Mouse (Mus musculus): ENCODE data around the gene Nat10. TPM values are rescaled to one million over a fixed set of nuclear protein-coding genes. Genes with fewer than 3 reads are reported as not detected.

Gene Nat10
- polyA plus RNA-seq, 1 experiment, result 45.3 TPM

DNA sequence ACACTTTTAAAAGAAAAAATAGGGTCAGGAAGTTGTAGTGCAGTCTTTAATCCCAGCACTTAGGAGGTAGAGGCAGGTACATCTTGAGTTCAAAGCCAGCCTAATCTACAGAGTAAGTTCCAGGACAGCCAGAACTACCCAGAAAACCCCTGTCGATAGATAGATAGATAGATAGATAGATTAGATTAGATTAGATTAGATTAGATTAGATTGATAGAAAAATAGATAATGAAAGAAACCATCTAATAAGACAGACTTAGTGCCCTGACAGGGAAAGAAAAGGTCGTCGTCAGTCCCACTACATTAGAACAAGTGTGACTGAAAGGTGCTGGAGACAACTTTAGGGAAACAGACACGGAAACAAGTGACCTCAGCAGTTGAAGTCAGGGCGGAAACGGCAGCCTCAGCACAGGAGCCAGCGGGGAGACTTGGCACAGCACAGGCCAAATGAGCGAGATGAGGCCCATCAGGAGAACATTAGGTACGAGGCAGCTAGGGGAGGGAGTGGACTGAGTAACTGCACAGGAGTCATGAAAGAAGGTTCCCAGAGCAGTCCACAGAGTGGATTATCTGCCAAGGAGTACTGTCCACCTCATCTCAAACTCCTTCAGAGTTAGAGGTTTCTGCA lies 5.5 kb downstream of the Nat10 start:
- no peak for TF ChIP-seq GATA1 (IDR thresholded peaks at IDR 0.05; ENCODE audit: low read length)

DNA sequence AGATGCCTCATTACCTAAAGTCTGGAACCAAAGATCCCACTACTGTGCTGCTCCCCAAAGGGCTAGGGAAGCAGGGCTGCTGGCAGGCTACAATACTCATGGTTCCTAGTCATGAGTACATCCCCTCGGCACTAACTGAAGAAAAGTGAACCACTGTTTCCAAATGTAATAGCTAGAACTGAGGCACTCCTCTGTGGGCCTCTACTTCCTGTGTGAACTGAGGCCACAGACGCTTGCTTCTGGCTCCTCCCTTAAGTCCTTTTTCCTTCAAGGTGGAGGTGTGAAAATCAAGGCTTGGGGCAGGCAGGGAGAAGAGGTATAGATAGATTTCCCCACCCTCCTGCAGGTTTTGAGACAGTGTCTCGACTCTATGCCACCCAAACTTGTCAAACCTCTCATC lies 6.5 kb downstream of the Nat10 start:
- TF ChIP-seq GATA1 (IDR thresholded peaks at IDR 0.05; ENCODE audit: low read length), result no peak

DNA sequence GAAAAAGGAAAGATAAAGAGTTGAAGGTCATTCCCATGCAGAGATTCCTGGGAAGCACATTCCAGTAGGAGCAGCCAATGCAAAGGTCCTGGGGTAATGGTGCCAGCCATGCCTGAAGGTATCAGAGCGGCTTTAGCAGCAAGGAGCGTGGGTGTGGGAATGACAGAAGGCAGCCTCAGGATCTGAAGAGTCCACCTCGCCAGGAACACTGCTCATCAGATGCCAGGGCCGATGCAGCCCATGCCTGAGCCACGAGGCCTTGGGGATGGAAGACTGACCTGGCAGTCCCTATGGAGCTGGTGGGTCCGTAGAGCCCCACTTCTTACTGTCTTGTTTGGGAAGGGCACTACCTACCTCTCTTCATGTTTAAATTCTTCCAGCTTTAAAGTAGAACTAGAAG lies 9.3 kb downstream of the Nat10 start:
- no peak for TF ChIP-seq GATA1 (IDR thresholded peaks at IDR 0.05; ENCODE audit: low read length)

DNA sequence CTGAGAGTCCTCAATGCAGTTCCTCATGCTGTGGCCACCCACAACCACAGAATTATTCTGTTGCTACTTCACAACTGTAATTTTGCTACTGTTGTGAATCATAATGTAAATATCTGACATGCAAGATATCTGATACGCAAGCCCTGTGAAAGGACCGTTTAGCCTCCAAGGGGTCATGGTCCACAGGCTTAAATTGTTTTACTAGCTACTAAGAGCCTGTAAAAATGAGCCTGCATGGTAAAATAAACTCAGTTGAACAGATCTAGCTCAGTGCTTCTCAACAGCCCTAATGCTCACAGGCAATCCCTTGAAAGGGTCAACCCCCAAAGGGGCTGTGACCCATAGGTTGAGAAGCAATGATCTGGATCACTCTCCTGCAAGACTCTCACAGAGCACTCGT lies 12.0 kb downstream of the Nat10 start:
- no peak for TF ChIP-seq GATA1 (IDR thresholded peaks at IDR 0.05; ENCODE audit: low read length)

DNA sequence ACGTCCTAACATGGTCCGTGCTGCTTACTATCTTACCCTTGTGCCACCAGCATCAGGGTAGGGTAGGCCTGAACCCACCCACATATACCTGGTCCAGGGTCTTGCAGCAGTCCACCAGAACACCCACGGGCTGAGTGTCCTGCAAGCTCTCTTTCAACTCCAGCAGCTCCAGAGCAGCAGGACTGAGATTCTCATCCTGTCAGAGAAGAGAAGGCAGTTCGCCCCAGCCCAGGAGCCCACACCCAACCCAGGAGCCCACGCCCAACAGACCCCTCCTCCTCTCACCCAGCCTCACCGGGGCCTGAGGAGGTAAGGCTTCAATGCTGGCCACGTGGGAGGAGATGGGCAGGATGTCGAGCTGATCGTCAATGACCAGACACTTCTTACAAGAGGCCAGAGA lies 13.2 kb downstream of the Nat10 start:
- TF ChIP-seq GATA1 (IDR thresholded peaks at IDR 0.05; ENCODE audit: low read length), result no peak

DNA sequence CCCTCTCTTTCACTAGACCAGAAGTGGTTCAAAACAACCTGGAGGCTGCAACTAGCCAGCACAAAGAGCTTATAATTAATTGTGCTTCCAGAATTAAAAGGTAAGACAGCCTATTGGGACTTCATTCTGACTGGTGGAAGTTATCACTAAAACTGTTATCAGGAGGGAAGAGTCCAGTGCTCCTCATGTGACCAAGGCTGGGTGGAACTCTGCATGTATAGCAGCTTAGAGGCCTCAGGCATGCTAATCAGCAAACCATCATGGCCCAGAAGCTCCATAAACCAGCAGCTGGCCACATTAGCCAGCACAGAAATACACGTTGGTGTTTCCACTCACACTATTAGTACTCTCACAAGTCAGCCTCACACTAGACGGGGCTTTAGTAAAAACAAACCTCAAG lies 14.3 kb downstream of the Nat10 start:
- no peak for TF ChIP-seq GATA1 (IDR thresholded peaks at IDR 0.05; ENCODE audit: low read length)

DNA sequence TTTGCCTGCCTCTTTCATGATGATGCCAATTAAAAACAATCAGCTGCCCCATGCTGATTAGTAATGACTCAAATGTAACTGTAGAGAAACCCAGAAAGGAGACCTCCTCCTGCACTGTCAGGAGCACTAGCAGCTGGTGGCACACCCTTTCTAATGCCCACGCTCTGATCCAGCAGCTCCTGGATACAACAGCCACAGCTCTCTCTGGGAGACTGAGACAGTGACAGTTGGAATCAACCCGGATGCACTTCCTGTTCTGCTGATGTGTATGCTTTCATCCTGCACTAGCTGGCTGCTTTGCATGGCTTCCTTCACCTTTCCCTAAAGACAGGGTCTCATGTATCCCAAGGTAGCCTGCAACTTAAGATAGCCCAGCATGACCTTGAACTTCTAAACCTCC lies 15.0 kb downstream of the Nat10 start:
- TF ChIP-seq GATA1 (IDR thresholded peaks at IDR 0.05; ENCODE audit: low read length), result no peak

DNA sequence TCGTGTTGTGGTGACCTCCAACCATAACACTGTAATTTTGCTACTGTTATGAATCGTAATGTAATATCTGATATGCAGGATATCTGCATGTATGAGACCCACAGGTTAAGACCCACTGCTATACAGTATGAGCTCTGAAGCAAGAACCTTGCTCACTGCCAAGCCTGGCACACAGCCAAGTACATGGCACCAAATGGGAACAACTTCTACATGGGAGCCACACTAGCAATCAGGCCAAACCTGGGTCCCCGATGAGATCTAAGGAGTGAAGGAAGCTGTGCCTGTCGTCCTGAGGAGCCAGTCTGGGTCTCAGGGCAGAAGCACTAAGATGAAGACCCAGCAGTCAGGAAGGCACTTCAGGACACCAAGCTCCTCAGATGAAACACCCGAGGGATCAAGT lies 15.6 kb downstream of the Nat10 start:
- no peak for TF ChIP-seq GATA1 (IDR thresholded peaks at IDR 0.05; ENCODE audit: low read length)

DNA sequence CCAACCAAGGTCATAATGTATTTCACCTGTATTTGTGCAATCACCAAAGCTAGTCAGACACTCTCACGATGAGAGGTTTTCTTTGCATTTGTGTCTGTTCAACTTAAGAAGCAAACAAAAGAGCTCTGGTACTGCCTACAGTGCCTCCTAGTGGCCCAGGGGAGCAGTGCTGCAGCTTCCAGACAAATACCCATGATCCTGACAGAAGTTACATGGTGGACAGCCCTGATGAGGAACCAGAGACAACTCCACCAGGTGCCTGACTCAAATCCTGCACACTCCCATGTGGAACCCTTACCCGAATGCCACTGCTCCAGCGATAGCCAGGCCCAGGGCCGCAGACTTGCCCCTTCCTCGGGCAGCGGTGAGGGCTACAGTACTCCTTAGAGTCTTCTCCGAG lies 17.1 kb downstream of the Nat10 start:
- no peak for TF ChIP-seq GATA1 (IDR thresholded peaks at IDR 0.05; ENCODE audit: low read length)

DNA sequence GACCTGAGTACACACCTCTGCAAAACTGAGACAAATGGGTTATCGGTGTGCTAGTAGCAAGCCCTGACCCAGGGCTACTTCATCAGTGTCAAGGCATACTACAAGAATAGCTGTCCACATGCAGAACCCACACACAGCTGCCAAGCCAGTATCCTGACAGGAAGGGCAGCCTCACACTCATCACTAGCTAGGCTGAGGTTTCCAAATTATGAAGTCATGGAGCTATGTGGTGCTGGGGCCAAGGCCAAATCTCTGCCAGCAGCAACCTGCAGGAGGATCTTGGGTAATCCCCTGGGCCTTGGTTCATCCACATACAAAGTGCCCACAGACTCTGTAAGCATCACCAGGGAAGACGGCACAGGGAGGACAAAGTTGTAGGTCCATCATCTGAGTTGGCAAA lies 17.5 kb downstream of the Nat10 start:
- no peak for TF ChIP-seq GATA1 (IDR thresholded peaks at IDR 0.05; ENCODE audit: low read length)

DNA sequence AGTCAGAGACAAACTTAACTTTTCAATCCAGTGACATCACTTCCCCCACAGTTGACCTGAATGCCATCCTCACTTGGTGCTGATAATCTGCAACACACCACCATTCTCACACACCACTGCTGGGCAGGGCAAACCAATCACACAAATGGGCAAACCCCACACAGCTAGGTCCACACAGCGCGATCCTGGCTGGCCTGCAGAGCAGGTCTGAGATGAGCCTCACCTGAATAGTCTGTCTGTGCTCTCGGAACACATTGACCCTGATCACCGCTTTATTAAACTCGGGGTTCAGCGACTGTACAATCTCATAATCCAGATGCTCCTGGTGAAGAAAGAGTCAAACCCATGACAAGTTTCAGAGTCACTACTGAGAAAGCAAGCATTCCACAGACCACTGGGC lies 18.2 kb downstream of the Nat10 start:
- no peak for TF ChIP-seq GATA1 (IDR thresholded peaks at IDR 0.05; ENCODE audit: low read length)

DNA sequence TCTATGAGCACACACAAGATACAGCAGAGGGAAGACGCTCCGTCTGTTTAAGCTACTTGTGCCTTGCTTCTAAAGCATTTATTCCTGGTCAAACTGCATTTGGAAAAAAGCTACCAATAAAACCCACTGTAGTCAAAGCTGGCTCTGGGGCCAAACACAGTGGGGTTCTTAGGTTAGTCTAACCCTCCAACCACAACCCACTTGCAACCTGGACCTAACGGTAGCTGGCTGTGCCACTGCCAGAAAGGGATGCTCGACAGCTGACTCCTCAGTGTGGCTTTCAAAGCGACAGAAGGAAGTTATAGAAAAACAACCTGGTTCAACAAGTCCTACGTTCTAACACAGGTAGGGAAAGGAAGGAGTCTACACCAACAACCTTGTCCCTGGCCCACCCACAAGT lies 29.6 kb downstream of the Nat10 start:
- TF ChIP-seq GATA1 (IDR thresholded peaks at IDR 0.05; ENCODE audit: low read length), result no peak

DNA sequence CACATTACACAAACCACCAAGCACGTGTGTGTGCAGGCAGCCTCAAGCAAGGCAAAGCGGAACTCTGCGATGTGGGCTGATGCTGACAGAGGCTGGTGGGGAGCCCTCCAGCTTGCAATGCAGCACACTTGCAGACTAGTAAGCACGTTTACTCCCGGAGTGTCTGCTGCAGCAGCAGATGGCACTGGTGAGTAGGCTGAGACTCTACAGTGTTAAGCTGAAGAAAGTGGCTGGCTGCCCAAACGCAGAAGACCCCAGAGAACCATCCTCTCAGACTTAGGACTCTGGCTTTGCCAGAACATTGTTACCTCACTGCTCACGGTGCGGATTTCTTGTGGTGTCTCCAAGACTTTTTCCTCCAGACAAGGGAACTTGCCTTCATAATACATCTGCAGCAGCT lies 30.1 kb downstream of the Nat10 start:
- no peak for TF ChIP-seq GATA1 (IDR thresholded peaks at IDR 0.05; ENCODE audit: low read length)

DNA sequence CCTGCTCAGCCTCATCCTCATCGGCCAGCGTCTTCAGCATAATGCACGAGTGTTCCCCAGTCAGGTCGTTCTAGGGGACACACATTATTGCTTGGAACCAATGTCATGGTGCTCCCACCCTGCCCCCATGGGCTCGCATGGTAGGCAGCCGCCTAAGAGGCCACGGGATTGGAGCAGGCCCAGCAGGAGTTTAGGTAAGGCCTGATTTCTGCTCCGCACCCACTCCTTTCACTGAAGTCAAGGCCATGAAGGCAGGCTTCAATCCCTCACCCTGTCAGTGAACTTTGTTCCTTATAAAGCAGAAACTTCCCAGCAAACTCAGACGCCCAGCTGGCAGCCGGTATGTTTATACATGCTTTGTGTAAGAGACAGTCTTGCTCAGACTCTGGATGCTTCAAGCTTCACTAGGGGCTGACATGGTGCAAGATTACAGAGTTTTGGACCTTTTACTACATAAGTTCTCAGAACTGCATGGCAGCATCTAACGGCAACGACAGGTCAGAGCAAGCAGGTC lies 33.0 kb downstream of the Nat10 start:
- TF ChIP-seq GATA1 (IDR thresholded peaks at IDR 0.05; ENCODE audit: low read length), result no peak

DNA sequence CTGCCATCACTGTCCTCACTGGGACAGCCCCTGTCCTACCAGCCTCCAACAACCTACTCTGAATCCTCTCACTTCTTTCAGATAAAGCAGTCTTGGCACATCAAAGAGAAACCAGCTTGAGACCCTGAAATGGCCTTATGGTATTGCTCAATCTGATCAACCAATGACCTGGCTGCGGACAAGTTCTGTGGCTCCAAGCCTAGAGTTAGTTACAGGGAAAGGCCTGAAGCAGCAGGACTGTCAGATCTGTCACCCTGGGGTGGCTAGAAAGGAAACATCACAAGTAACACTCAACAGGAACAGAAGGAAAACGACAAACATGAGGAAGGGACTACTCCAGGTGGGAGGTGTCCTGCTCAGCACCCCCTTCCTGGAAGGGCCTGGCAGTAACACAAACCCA lies 36.5 kb downstream of the Nat10 start:
- no peak for TF ChIP-seq GATA1 (IDR thresholded peaks at IDR 0.05; ENCODE audit: low read length)

DNA sequence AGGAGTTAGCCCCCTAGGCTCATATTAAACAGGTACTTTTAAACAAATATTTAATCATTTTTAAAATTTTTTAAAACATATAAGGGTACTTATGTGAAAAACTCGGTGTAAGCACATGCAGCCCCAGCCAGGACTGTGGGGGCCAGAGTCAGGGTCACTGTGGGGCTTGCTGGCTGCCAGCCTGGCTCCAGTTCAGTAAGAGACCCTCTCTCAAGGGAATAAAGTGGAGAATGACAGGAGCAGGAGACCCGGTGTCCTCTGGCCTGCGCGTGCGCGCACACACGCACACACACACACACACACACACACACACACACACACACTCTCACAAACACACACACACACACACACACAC lies 41.8 kb downstream of the Nat10 start:
- no peak for TF ChIP-seq GATA1 (IDR thresholded peaks at IDR 0.05; ENCODE audit: low read length)

DNA sequence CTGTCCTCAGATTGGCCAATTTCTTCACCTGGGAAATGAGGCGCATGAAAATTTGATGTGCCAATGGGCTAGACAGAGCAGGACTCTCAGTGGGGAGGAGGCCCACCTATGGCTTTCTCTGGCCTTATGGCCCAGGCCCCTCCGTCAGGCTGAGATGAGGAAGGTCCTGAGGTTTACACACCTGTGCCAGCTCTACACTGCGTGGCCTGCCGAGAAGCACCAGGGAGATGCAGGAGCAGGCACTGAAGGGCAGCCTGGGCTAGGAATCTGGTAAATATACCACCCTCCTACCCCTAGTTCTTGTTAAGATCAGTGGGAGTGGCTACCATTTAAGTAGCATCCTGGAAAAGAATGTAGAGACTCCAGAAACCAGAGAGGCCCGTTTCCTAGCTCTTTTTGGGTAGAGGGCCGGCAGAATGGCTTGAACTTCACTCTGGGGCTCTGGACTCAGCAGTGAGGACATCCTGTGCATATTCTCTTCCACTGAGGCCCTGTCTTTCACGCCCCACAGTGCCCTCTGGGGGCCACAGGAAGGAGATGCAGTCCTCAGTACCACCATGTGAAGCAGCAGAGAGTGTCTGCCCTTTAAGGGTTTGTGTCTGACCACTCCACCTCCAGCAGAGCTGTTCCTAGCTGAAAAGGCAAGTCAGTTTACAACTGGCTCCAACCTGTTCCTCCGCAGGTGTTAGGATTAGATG lies 42.3 kb downstream of the Nat10 start:
- no peak for TF ChIP-seq GATA1 (IDR thresholded peaks at IDR 0.05; ENCODE audit: low read length)
